Mouse (Mus musculus): ENCODE data around the gene S1pr4.

Gene S1pr4

GRCm38 (mm10) chr10:81500032-81500431 lies at the start of gene S1pr4:
TSS of gene S1pr4 (minus strand) at chr10:81500132.
- no peak for DNase-seq

- DNase-seq: no peak
These were observed 49.0 kb upstream of the S1pr4 start for GRCm38 (mm10) chr10:81548944-81549343.

GRCm38 (mm10) chr10:81546788-81547571 lies 47.0 kb upstream of the S1pr4 start:
- DNase-seq: no peak

GRCm38 (mm10) chr10:81546332-81546731 lies 46.4 kb upstream of the S1pr4 start:
- no peak for DNase-seq

GRCm38 (mm10) chr10:81545161-81545747 lies 45.3 kb upstream of the S1pr4 start, which contains the start of gene Gna11:
TSS of gene Gna11 (minus strand) at chr10:81545190.
- DNase-seq: peak; percentile 100

- peak; percentile 31 for DNase-seq
These were observed 44.6 kb upstream of the S1pr4 start for GRCm38 (mm10) chr10:81544296-81545160.

- DNase-seq: no peak
These were observed 43.7 kb upstream of the S1pr4 start for GRCm38 (mm10) chr10:81543633-81544032.

- DNase-seq: no peak
These were observed 43.0 kb upstream of the S1pr4 start for GRCm38 (mm10) chr10:81542727-81543460.

- DNase-seq: peak; percentile 72
These were observed 41.9 kb upstream of the S1pr4 start for GRCm38 (mm10) chr10:81541803-81542202.

- DNase-seq: no peak
These were observed 41.4 kb upstream of the S1pr4 start for GRCm38 (mm10) chr10:81541363-81541762.

- no peak for DNase-seq
These were observed 38.6 kb upstream of the S1pr4 start for GRCm38 (mm10) chr10:81538321-81539048.

GRCm38 (mm10) chr10:81537429-81537828 lies 37.5 kb upstream of the S1pr4 start:
- DNase-seq: no peak

- DNase-seq: no peak
These were observed 36.8 kb upstream of the S1pr4 start for GRCm38 (mm10) chr10:81536734-81537133.

- DNase-seq: no peak
These were observed 34.9 kb upstream of the S1pr4 start for GRCm38 (mm10) chr10:81534826-81535225.

- DNase-seq: peak; percentile 90
These were observed 26.8 kb upstream of the S1pr4 start for GRCm38 (mm10) chr10:81526779-81527178.

GRCm38 (mm10) chr10:81525017-81525694 lies 25.2 kb upstream of the S1pr4 start:
- DNase-seq: no peak

GRCm38 (mm10) chr10:81524051-81524605 lies 24.2 kb upstream of the S1pr4 start, which contains the start of gene Gna15:
TSS of gene Gna15 (minus strand) at chr10:81524225.
- DNase-seq: no peak

- DNase-seq: no peak
These were observed 23.6 kb upstream of the S1pr4 start for GRCm38 (mm10) chr10:81523570-81523969.

- DNase-seq: no peak
These were observed 23.2 kb upstream of the S1pr4 start for GRCm38 (mm10) chr10:81523142-81523541.

- DNase-seq: no peak
These were observed 20.0 kb upstream of the S1pr4 start for GRCm38 (mm10) chr10:81519978-81520365.
